Mouse (Mus musculus): Measurements from ENCODE around the gene Atn1.

DNA sequence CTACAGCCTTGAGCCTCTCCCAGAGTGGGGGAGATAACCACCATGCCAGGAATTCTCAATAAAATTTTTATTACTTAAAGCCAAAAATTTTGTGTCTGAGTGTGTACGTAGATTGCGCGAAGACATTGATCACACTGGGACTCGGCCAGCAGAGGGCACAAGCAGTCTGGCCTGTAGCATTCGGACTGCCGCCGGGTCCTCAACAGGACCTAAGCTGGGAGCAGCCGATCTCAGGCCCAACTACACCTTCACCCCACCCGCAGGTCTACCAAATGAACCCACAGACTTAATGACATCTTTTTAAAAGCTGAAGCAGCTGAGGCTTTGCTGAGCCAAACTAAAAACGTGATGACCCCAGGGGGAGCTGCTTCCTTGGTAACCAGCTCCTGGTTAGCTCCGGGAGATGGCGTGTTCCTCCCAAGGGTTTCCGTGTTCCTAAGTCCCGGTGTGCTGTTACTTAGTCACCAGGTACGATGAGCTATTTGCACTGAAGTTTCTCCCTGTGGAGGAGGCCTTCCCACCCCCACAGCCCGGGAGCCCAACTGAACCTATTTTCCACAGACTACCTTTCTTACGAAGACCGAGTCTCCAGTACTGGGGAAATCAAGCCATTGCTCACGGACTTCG is 39.3 kb downstream of the Atn1 start:
- TF ChIP-seq POLR2A (IDR thresholded peaks at IDR 0.05; ENCODE audit: borderline replicate concordance, low read depth, low read length) = no peak
- TF ChIP-seq CTCF (IDR thresholded peaks at IDR 0.05; ENCODE audit: low read depth, low read length) = peak; percentile 81
